Mouse (Mus musculus) kidney, embryonic 14.5 days (tissue): ENCODE results near the gene Adipoq. TPM values are rescaled to one million over a fixed set of nuclear protein-coding genes. Genes with fewer than 3 reads are reported as not detected.

ENCODE experiments used
- ATAC-seq: fragments of 200-750 bp; cut with Nextera tagmentation; 2 replicates; pipeline ENCODE4 v1.8.0; 2017; ENCODE audit warnings: moderate number of reproducible peaks, mild to moderate bottlenecking, moderate TSS enrichment, moderate library complexity; ENCODE audit not compliant: low FRiP score, low TSS enrichment
- H3K27ac ChIP-seq: fragments of 300-500 bp; sonication (generic); 2 replicates; pipeline ENCODE4 v1.5.1; 2014; ENCODE audit warnings: low read depth, mild to moderate bottlenecking, low read length, moderate library complexity, mixed read lengths
- H3K27me3 ChIP-seq: fragments of 300-500 bp; sonication (generic); 2 replicates; pipeline ENCODE4 v1.6.1; 2014; ENCODE audit warnings: mild to moderate bottlenecking, low read length; ENCODE audit not compliant: control insufficient read depth, insufficient read depth
- H3K36me3 ChIP-seq: fragments of 300-500 bp; sonication (generic); 2 replicates; pipeline ENCODE4 v1.6.1; 2014; ENCODE audit warnings: low read length, mixed read lengths; ENCODE audit not compliant: control insufficient read depth, insufficient read depth
- H3K4me1 ChIP-seq: fragments of 300-500 bp; sonication (generic); 2 replicates; pipeline ENCODE4 v1.6.1; 2014; ENCODE audit warnings: low read length, mixed read lengths; ENCODE audit not compliant: control insufficient read depth, insufficient read depth
- H3K4me2 ChIP-seq: fragments of 300-500 bp; sonication (generic); replicated peaks from 2 replicates; pipeline ENCODE4 v1.6.1; 2014; ENCODE audit warnings: low read depth, mild to moderate bottlenecking, low read length
- H3K4me3 ChIP-seq: fragments of 300-500 bp; sonication (generic); 2 replicates; pipeline ENCODE4 v1.5.1; 2014; ENCODE audit warnings: mild to moderate bottlenecking, low read length
- H3K9ac ChIP-seq: fragments of 300-500 bp; sonication (generic); 2 replicates; pipeline ENCODE4 v1.6.1; 2014; ENCODE audit warnings: low read depth, mild to moderate bottlenecking, low read length, moderate library complexity
- H3K9me3 ChIP-seq: fragments of 300-500 bp; sonication (generic); 2 replicates; pipeline ENCODE4 v1.6.1; 2016; ENCODE audit warnings: low read length; ENCODE audit not compliant: control insufficient read depth
- WGBS: fragments of 180-500 bp; shearing (Covaris S2); extraction: QIAGEN DNeasy Blood & Tissue Kit; methylation state at CpG from one replicate; pipeline ENCODE4 v1.1.7; 2014; 5-methylcytosine and 5-hydroxymethylcytosine counted together
- polyA plus RNA-seq: library from polyadenylated mRNA; unstranded; fragments of >200 nt; fragmentation: Nextera tagmentation; extraction: Ambion mirVana; gene quantifications from 2 replicates; pipeline ENCODE4 v1.2.1, GENCODE M21; 2014

Gene Adipoq
- polyA plus RNA-seq, 1 experiment from 2014 or later = not detected

DNA sequence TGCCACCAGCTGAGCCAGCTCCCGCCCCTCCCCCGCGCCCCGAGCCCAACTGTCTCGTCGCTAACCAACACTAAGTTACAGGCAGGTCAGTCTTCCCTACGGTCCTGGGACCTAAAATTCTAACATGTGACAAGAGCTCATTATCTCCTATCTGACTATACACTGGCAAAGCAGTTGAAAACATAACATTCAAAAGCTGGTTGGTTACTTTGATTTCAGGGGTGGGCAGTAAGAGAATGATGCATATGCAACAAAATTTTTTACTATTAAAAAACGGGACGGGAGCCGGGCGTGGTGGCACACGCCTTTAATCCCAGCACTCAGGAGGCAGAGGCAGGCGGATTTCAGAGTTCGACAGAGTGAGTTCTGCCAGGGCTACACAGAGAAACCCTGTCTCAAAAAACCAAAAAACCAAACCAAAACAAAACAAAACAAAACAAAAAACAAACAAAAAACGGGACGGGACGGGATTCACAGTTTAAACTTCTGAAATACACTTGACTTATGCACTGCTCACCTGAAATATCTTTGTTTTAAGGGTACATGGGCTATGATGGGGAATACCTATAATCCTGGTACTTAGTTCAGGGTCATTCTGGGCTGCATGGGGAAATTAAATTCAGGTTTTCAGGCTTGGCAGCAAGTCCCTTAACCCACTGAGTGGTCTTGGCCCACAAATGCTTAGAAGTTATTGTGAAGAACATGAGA lies 43.1 kb upstream of the Adipoq start:
- WGBS = 40% methylated on average over 17 of the region's 17 CpGs
- no peak for ATAC-seq
- H3K36me3 ChIP-seq = 0 out of 2 replicates have a peak, but pooled peaks cover under 1% of the 10 kb centered on the region
- peak overlapping the region; percentile 55 for H3K4me2 ChIP-seq
- H3K9ac ChIP-seq = peak overlapping the region; percentile 50; the same call in 1 of the 2 replicates
- no peaks in the 10 kb centered on the region for H3K27me3 ChIP-seq
- H3K27ac ChIP-seq = no peak overlapping the region
- H3K4me3 ChIP-seq = peak overlapping the region; percentile 36
- peaks cover 9% of the 10 kb centered on the region; the same call in 1 of the 2 replicates for H3K4me1 ChIP-seq
- H3K9me3 ChIP-seq = no peaks in the 10 kb centered on the region

DNA sequence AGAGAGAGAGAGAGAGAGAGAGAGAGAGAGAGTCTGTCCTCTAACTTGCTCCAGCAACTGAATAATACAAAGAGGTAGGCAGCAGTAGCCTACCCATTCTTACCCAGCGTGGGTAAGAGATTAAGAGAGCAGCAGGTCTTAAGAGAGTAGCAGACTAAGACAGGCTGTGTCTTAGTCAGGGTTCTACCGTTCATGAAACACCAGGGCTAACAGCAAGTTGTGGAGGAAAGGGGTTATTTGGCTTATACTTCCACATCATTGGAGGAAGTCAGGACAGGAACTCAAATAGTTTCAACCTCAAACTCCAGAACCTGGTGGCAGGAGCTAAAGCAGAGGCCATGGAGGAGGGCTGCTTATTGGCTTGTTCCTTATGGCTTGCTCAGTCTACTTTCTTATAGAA lies 42.5 kb upstream of the Adipoq start:
- 72% methylated on average over 2 of the region's 2 CpGs for WGBS

GRCm38 (mm10) chr16:23106121-23106520 lies 40.2 kb upstream of the Adipoq start:
- no peaks in the 10 kb centered on the region for H3K9me3 ChIP-seq
- no peaks in the 10 kb centered on the region for H3K27me3 ChIP-seq
- H3K36me3 ChIP-seq = peaks cover 30% of the 10 kb centered on the region
- no peak overlapping the region for H3K9ac ChIP-seq
- H3K4me1 ChIP-seq = peaks cover 10% of the 10 kb centered on the region; the same call in 1 of the 2 replicates
- 79% methylated on average over 7 of the region's 7 CpGs for WGBS
- H3K4me3 ChIP-seq = no peak overlapping the region
- no peak overlapping the region for H3K27ac ChIP-seq
- H3K4me2 ChIP-seq = no peak overlapping the region
- no peak for ATAC-seq

More for the DNA sequence above, 42.5 kb upstream of the Adipoq start:
- Histone ChIP-seq H3K4me3 (no peak overlapping the region), H3K27ac (no peak overlapping the region), H3K4me1 (peaks cover 9% of the 10 kb centered on the region; the same call in 1 of the 2 replicates), H3K9me3 (no peaks in the 10 kb centered on the region), H3K4me2 (no peak overlapping the region), H3K9ac (no peak overlapping the region), H3K27me3 (no peaks in the 10 kb centered on the region), H3K36me3 (peaks cover 7% of the 10 kb centered on the region)
- no peak for ATAC-seq

DNA sequence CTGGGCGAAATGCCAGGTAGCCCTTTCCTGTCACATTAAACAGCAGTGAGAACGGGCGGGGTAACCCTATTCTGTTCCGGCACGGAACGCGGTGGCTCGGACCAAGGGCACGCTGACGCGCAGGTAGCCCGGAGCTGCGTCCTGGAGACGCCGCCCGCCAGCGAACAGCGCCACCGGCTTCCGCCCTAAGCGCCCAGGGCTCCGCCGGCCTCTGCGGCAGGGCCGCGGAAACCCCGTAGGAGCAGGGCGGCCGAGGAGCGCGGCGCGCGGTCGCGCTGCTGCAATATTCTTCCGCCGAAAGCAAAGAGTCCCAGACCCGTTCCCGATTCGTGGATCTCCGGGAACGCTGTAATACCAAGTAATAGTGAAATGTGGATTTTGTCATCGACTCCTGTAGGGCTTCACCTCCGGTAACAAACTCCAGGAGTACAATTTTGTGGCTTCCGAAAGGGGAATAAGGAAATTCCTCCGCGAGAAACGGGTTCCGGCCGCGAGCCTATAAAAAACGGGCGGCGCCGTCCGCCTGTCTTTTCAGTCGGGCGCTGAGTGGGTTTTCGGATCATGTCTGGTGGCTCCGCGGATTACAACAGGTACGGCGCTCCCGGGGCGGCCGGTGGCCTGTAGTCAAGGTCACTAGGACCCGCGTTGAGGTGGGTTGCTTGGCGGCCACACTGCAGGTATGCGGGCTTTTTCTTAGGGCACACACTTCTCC lies 38.9 kb upstream of the Adipoq start, which contains the start of gene Eif4a2:
Gene Eif4a2, plus strand, starts transcription at position 214 of the 712 bp plus-strand sequence.
- Histone ChIP-seq H3K9ac (peak within 1 kb of the TSS; percentile 100), H3K36me3 (peaks cover 42% of the 10 kb centered on the region), H3K4me2 (peak within 1 kb of the TSS; percentile 90), H3K4me3 (peak within 1 kb of the TSS; percentile 99), H3K27me3 (no peaks in the 10 kb centered on the region), H3K27ac (peak within 1 kb of the TSS; percentile 99), H3K9me3 (no peaks in the 10 kb centered on the region), H3K4me1 (peaks cover 13% of the 10 kb centered on the region; the same call in 1 of the 2 replicates)
- peak; percentile 91 for ATAC-seq
- WGBS = under 1% methylated on average over 68 of the region's 71 CpGs

GRCm38 (mm10) chr16:23107946-23108759 lies 38.2 kb upstream of the Adipoq start:
- ATAC-seq = peak; percentile 88
- H3K9ac ChIP-seq = peak overlapping the region; percentile 100
- peaks cover 13% of the 10 kb centered on the region; the same call in 1 of the 2 replicates for H3K4me1 ChIP-seq
- no peaks in the 10 kb centered on the region for H3K27me3 ChIP-seq
- H3K36me3 ChIP-seq = peaks cover 50% of the 10 kb centered on the region
- no peaks in the 10 kb centered on the region for H3K9me3 ChIP-seq
- peak overlapping the region; percentile 99 for H3K27ac ChIP-seq
- peak overlapping the region; percentile 90 for H3K4me2 ChIP-seq
- WGBS = under 1% methylated on average over 52 of the region's 52 CpGs
- peak overlapping the region; percentile 99 for H3K4me3 ChIP-seq

DNA sequence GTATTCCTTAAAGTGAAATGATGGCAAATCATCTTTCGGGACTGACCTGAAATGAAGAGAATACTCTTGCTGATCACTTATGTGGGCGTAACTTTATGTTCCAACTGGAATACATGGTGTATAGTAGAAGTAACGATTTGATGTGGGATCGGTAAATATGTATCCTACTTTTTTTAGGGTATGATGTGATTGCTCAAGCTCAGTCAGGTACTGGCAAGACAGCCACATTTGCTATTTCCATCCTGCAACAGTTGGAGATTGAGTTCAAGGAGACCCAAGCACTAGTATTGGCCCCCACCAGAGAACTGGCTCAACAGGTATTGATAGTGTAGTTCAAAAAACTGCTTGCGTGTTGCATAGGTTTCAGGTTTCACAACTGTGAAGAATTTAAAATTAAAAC lies 37.4 kb upstream of the Adipoq start:
- Histone ChIP-seq H3K36me3 (peaks cover 53% of the 10 kb centered on the region), H3K9ac (peak overlapping the region; percentile 100), H3K4me2 (peak overlapping the region; percentile 90), H3K9me3 (no peaks in the 10 kb centered on the region), H3K27me3 (no peaks in the 10 kb centered on the region), H3K27ac (peak overlapping the region; percentile 55; the same call in 1 of the 2 replicates), H3K4me1 (peaks cover 13% of the 10 kb centered on the region; the same call in 1 of the 2 replicates), H3K4me3 (peak overlapping the region; percentile 99)
- whole genome bisulfite sequencing = 3% methylated on average over 5 of the region's 5 CpGs
- ATAC-seq = no peak

GRCm38 (mm10) chr16:23109350-23110280 lies 36.7 kb upstream of the Adipoq start:
- Histone ChIP-seq H3K36me3 (peaks cover 60% of the 10 kb centered on the region), H3K9ac (peak overlapping the region; percentile 100), H3K27ac (peak overlapping the region; percentile 55; the same call in 1 of the 2 replicates), H3K9me3 (no peaks in the 10 kb centered on the region), H3K4me1 (peaks cover 13% of the 10 kb centered on the region; the same call in 1 of the 2 replicates), H3K4me2 (peak overlapping the region; percentile 90), H3K4me3 (peak overlapping the region; percentile 99), H3K27me3 (no peaks in the 10 kb centered on the region)
- no peak for ATAC-seq
- WGBS = 50% methylated on average over 5 of the region's 5 CpGs

- no peak overlapping the region; the same call in 1 of the 2 replicates for H3K4me2 ChIP-seq
- ATAC-seq = no peak
- peaks cover 71% of the 10 kb centered on the region for H3K36me3 ChIP-seq
- H3K27ac ChIP-seq = no peak overlapping the region
- no peak overlapping the region for H3K9ac ChIP-seq
- H3K9me3 ChIP-seq = no peaks in the 10 kb centered on the region
- H3K27me3 ChIP-seq = no peaks in the 10 kb centered on the region
- H3K4me1 ChIP-seq = peaks cover 13% of the 10 kb centered on the region; the same call in 1 of the 2 replicates
- WGBS = 79% methylated on average over 12 of the region's 12 CpGs
- H3K4me3 ChIP-seq = no peak overlapping the region
Observed at GRCm38 (mm10) chr16:23112348-23112747, 34.0 kb upstream of the Adipoq start.
